Mouse (Mus musculus): ENCODE measurements around the gene Bhlhe23.

- TF ChIP-seq CTCF (IDR thresholded peaks at IDR 0.05; ENCODE audit: control insufficient read depth, insufficient read depth, insufficient read length) (no peak), MAX (IDR thresholded peaks at IDR 0.05) (no peak), USF1 (IDR thresholded peaks at IDR 0.05; ENCODE audit: low read depth) (no peak)
Observed at GRCm38 (mm10) chr2:180731036-180731435, 45.7 kb downstream of the Bhlhe23 start.
